Mouse (Mus musculus) bone marrow macrophage, adult 2 months (primary cell): ENCODE results near the gene Marveld1.

Experiments used
- CTCF ChIP-seq: IDR thresholded peaks from 2 replicates; pipeline ENCODE4 v1.5.1; 2012; ENCODE audit warnings: low read depth, mild to moderate bottlenecking, low read length, moderate library complexity
- POLR2A ChIP-seq: IDR thresholded peaks from 2 replicates; pipeline ENCODE4 v1.6.1; 2012; ENCODE audit warnings: mild to moderate bottlenecking, low read depth, low read length, borderline replicate concordance

DNA sequence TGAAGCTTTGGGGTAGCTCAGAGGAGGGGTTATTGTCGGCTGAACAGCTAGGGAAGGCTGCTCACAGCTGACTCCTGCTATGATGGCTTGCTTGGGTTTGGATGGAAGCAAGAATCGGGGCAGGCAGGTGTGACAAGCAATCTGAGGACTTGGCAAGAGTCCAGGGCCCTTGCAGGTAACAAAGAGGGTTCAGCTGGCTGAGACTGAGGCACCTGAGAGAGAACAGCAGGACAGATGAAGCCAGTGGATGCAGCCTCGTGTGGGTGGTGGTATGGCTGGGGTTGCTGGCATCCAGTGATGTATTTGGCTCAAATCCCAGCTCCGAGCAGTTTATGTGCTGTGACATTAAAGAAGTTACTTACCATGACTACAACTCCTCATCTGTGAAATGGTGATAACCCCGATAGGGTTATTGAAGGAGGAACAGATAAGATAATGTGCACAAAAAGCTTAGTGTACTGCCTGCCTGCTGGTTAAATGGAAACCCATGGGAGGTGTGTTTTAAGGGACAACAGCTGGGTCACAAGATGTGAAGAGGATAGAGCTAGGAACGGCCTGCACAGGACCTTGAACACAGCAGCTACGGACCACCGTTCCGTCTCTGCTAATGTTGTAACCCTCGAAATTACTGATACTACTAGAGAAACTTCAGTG lies 22.2 kb downstream of the Marveld1 start:
- no peak for TF ChIP-seq CTCF
- no peak for TF ChIP-seq POLR2A
